Mouse (Mus musculus) limb, embryonic 14.5 days (tissue): ENCODE data around the gene Mfsd4b5. TPM values are rescaled to one million over a fixed set of nuclear protein-coding genes. Genes with fewer than 3 reads are reported as not detected.
A peak's percentile ranks its signal among the peaks of the same experiment; 100 is the strongest.

Source experiments
- ATAC-seq: fragments of 200-750 bp; cut with Nextera tagmentation; 2 replicates; pipeline ENCODE4 v1.8.0; 2017; ENCODE audit warnings: low read depth, moderate number of reproducible peaks, moderate TSS enrichment; ENCODE audit not compliant: low FRiP score
- DNase-seq: peaks from one replicate; pipeline ENCODE4 v3.0.0-alpha.2; 2015; ENCODE audit warnings: low spot score
- H3K27ac ChIP-seq: fragments of 300-500 bp; sonication (generic); replicated peaks from 2 replicates; pipeline ENCODE4 v1.5.1; 2014; ENCODE audit warnings: low read depth, mild to moderate bottlenecking, low read length, moderate library complexity, mixed read lengths
- H3K27me3 ChIP-seq: fragments of 300-500 bp; sonication (generic); 2 replicates; pipeline ENCODE4 v1.6.1; 2014; ENCODE audit warnings: low read length, mixed read lengths; ENCODE audit not compliant: control insufficient read depth, insufficient read depth
- H3K36me3 ChIP-seq: fragments of 300-500 bp; sonication (generic); 2 replicates; pipeline ENCODE4 v1.6.1; 2014; ENCODE audit warnings: mild to moderate bottlenecking, low read length, moderate library complexity, mixed read lengths; ENCODE audit not compliant: control insufficient read depth, insufficient read depth
- H3K4me1 ChIP-seq: fragments of 300-500 bp; sonication (generic); 2 replicates; pipeline ENCODE4 v1.6.1; 2014; ENCODE audit warnings: antibody characterized with exemption, low read length, mixed read lengths; ENCODE audit not compliant: control insufficient read depth, insufficient read depth
- H3K4me2 ChIP-seq: fragments of 300-500 bp; sonication (generic); replicated peaks from 2 replicates; pipeline ENCODE4 v1.6.1; 2014; ENCODE audit warnings: low read depth, mild to moderate bottlenecking, low read length, moderate library complexity; ENCODE audit not compliant: severe bottlenecking
- H3K4me3 ChIP-seq: fragments of 300-500 bp; sonication (generic); replicated peaks from 2 replicates; pipeline ENCODE4 v1.5.1; 2014; ENCODE audit warnings: low read length
- H3K9ac ChIP-seq: fragments of 300-500 bp; sonication (generic); 2 replicates; pipeline ENCODE4 v1.6.1; 2014; ENCODE audit warnings: mild to moderate bottlenecking, low read depth, low read length, moderate library complexity; ENCODE audit not compliant: severe bottlenecking
- H3K9me3 ChIP-seq: fragments of 300-500 bp; sonication (generic); 2 replicates; pipeline ENCODE4 v1.6.1; 2016; ENCODE audit warnings: low read length; ENCODE audit not compliant: control insufficient read depth
- POLR2A ChIP-seq: fragments of 200-500 bp; IDR thresholded peaks from 2 replicates; pipeline ENCODE4 v1.8.0; 2012; ENCODE audit warnings: inconsistent platforms, mild to moderate bottlenecking, moderate library complexity, borderline replicate concordance; ENCODE audit not compliant: insufficient read depth, insufficient read length; ENCODE audit errors: extremely low read depth
- WGBS: fragments of 180-500 bp; shearing (Covaris S2); extraction: QIAGEN DNeasy Blood & Tissue Kit; methylation state at CpG from one replicate; pipeline ENCODE4 v1.1.7; 2014; 5-methylcytosine and 5-hydroxymethylcytosine counted together
- polyA plus RNA-seq, 2 experiments: library from polyadenylated mRNA; depleted of rRNA in 1 of 2; stranded (reverse) in 1 of 2; unstranded in 1 of 2; fragments of >200 nt; fragmentation: Nextera tagmentation in 1 of 2; extraction: Ambion mirVana in 1 of 2; gene quantifications; 2 replicates each; pipeline versions ENCODE4 v1.2.1 to v1.2.3; 2012 to 2014

Gene Mfsd4b5
- polyA plus RNA-seq, 2 experiments: 0.09 to 0.11 TPM

DNA sequence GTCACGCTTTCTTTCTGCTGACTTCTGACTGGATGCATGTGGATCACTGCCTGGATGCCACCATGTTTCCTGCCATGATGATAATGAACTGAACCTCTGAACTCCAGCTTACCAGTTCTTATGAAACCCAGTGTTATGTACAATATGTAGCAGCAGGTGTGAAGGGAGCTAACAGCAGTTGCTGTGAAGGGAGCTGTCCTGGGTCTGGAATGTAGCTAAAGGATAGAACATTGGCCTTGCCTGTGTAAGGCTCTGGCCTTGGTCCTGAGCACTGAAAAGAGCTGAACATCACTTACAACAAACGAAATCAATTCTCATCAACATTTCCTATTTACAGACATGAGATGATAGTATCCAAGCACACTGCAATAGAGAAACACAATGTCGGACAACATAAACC, 18.9 kb downstream of the Mfsd4b5 start:
- WGBS: 82% methylated on average over 3 of the region's 3 CpGs
- Histone ChIP-seq H3K4me3 (no peak overlapping the region), H3K36me3 (no peaks in the 10 kb centered on the region), H3K9me3 (no peaks in the 10 kb centered on the region), H3K27me3 (no peaks in the 10 kb centered on the region), H3K9ac (no peak overlapping the region), H3K4me2 (no peak overlapping the region), H3K27ac (no peak overlapping the region), H3K4me1 (no peaks in the 10 kb centered on the region)
- DNase-seq: peak; percentile 85
- no peak for TF ChIP-seq POLR2A
- no peak for ATAC-seq

DNA sequence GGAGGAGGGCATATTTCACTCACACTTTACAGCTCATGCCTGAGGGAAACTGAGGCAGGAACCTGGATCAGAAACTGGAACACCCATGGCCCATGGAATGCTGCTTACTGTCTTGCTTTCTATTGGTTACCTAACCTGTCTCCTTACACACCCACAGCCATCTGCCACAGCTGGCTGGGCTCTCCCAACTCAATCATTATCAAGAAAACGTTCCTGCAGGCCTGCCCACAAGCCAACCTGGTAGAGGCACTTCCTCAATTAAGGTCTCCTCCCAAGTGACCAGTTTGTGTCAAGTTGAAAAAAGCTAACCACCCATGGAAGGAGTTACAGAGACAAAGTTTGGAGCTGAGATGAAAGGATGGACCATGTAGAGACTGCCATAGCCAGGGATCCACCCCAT, 24.5 kb downstream of the Mfsd4b5 start:
- no peak for TF ChIP-seq POLR2A
- ATAC-seq: no peak
- DNase-seq: no peak
- peaks cover 7% of the 10 kb centered on the region; the same call in 1 of the 2 replicates for H3K4me1 ChIP-seq
- H3K4me3 ChIP-seq: no peak overlapping the region
- H3K9ac ChIP-seq: no peak overlapping the region
- H3K27ac ChIP-seq: no peak overlapping the region
- H3K9me3 ChIP-seq: no peaks in the 10 kb centered on the region
- no peak overlapping the region for H3K4me2 ChIP-seq
- no peaks in the 10 kb centered on the region for H3K27me3 ChIP-seq
- 65% methylated on average over 1 of the region's 1 CpGs for WGBS
- H3K36me3 ChIP-seq: no peaks in the 10 kb centered on the region

DNA sequence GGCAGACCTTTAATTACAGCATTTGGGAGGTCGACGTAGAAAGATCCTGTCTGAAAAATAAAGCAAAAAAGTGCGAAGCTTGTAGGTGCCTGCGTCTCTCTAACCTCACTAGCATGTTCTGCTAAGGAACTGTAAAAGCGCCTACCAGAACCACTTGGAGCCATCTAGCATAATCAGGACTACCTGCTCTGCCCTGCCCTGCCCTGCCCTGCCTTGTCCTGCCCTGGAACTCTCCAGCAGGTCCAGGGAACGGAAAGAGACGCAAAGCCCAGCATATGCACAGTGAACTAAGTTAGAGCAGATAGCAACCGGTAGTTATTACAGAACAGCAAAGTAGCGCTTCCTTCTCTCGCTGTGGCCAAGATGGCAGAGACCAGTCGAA, 26.0 kb downstream of the Mfsd4b5 start:
- H3K4me1 ChIP-seq: peaks cover 7% of the 10 kb centered on the region; the same call in 1 of the 2 replicates
- no peak overlapping the region for H3K9ac ChIP-seq
- H3K36me3 ChIP-seq: no peaks in the 10 kb centered on the region
- ATAC-seq (0 out of 2 replicates have a peak, but pooled peaks have one; percentile 1), DNase-seq (no peak)
- no peak for TF ChIP-seq POLR2A
- H3K27ac ChIP-seq: no peak overlapping the region
- peak overlapping the region; percentile 85; the same call in 1 of the 2 replicates for H3K4me2 ChIP-seq
- no peaks in the 10 kb centered on the region for H3K9me3 ChIP-seq
- 39% methylated on average over 11 of the region's 11 CpGs for whole genome bisulfite sequencing
- H3K4me3 ChIP-seq: no peak overlapping the region
- H3K27me3 ChIP-seq: no peaks in the 10 kb centered on the region

DNA sequence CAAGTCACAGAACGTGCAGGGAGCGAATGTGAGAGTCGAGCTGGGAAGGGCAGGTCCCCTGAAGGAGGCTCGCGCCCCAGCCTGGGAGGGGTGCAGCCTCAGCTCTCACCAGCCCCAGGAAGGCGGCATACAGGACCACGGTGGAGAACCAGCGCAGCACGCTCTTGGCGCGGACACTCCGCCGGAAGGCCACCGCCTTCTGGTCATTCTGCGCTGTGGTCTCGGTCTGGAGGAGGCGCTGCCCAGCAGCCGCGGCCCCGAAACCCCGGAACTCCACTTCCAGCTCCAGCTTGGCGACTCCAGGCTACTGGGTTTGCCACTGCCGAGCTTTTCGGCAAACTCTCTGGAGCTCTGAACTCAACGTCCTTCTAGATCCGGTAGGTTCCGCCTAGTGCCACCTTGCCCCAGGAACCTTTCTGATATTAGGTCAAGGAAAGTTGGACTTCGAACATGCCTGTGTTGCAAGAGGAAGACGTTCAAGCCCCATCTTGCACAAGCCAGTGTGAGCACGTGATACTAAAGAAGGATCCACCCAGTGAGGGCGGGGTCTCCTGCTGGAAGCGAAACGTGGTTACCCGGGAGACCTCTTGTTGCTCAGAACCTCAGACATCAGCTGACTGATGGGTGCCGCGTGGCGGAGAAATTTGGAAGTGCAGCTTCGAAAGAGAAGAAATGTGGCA, 26.5 kb downstream of the Mfsd4b5 start, which contains the start of gene Mfsd4b3:
Gene Mfsd4b3, minus strand, starts transcription at position 393 of the 680 bp plus-strand sequence.
- Histone ChIP-seq H3K27me3 (no peaks in the 10 kb centered on the region), H3K9me3 (no peaks in the 10 kb centered on the region), H3K36me3 (no peaks in the 10 kb centered on the region), H3K27ac (no peak within 1 kb of the TSS), H3K4me3 (peak within 1 kb of the TSS; percentile 46), H3K4me2 (peak within 1 kb of the TSS; percentile 85), H3K9ac (peak within 1 kb of the TSS; percentile 51), H3K4me1 (peaks cover 7% of the 10 kb centered on the region; the same call in 1 of the 2 replicates)
- under 1% methylated on average over 38 of the region's 38 CpGs for WGBS
- DNase-seq (peak; percentile 97), ATAC-seq (peak; percentile 98)
- TF ChIP-seq POLR2A: no peak

DNA sequence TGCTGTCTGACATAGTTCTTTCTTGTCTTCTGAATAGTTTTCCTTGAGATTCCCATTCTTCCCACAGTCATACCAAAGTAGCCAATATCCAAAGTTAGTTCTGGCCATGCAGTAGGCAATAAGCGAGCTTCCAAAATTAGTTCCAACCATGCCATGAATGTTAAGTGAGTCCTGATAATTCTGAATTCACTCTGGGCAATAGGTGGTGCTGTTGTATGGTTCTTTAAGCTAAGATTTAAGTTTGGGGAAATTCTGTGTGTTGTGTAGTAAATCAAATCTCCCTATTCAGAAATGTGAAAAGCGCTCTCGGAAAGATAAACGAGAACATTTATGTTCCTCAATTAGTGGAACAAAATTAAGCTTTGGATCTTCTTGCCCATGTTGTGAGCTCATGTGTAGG, 28.2 kb downstream of the Mfsd4b5 start:
- no peaks in the 10 kb centered on the region for H3K27me3 ChIP-seq
- H3K9ac ChIP-seq: no peak overlapping the region
- no peak overlapping the region for H3K4me3 ChIP-seq
- TF ChIP-seq POLR2A: no peak
- no peak overlapping the region for H3K27ac ChIP-seq
- H3K9me3 ChIP-seq: no peaks in the 10 kb centered on the region
- no peak overlapping the region for H3K4me2 ChIP-seq
- H3K36me3 ChIP-seq: no peaks in the 10 kb centered on the region
- DNase-seq (peak; percentile 16), ATAC-seq (no peak)
- H3K4me1 ChIP-seq: peaks cover 7% of the 10 kb centered on the region; the same call in 1 of the 2 replicates
- WGBS: 55% methylated on average over 4 of the region's 4 CpGs
